Mouse (Mus musculus): ENCODE results near the gene Ypel2. TPM values are rescaled to one million over a fixed set of nuclear protein-coding genes. Genes with fewer than 3 reads are reported as not detected.
A peak's percentile ranks its signal among the peaks of the same experiment; 100 is the strongest.

The Ypel2 gene
- polyA plus RNA-seq, 1 experiment from 2014 or later = 9.6 TPM

DNA sequence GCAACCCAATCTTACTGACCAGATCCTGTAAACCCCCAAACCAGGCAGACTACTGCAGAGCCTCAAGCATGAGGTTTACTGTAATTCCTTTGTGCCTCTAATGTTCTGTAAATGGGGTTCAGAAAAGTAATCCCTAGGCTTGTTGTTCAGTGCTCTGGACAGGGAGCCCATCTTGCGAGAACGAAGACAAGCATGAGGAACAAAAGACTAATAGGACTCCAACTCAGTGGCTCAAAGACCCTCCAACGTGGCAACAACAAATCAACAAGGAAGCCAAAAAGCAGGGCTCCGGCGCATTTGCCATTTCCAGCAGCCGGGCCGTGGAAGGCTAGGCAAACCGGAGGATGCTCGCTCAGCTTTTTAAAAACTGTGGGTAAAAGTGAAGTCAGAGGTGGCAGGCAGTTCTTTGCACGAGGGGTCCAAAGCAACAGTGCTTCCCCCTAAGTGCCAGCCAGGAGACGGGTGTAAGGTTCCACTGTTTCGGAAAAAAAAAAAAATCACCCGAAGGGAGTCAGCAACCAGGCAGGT lies 982 bp downstream of the Ypel2 start:
- WGBS = 1% methylated on average over 13 of the region's 13 CpGs
- Histone ChIP-seq H3K27ac (peak overlapping the region; percentile 91; the same call in 1 of the 2 replicates), H3K9ac (peak overlapping the region; percentile 79), H3K4me1 (peaks cover 50% of the 10 kb centered on the region), H3K9me3 (replicated peaks) (no peaks in the 10 kb centered on the region), H3K4me3 (peak overlapping the region; percentile 77), H3K36me3 (no peaks in the 10 kb centered on the region), H3K4me2 (replicated peaks) (peak overlapping the region; percentile 89), H3K27me3 (no peaks in the 10 kb centered on the region; the same call in 1 of the 2 replicates)
- no peak for ATAC-seq (ENCODE audit: low FRiP score)

DNA sequence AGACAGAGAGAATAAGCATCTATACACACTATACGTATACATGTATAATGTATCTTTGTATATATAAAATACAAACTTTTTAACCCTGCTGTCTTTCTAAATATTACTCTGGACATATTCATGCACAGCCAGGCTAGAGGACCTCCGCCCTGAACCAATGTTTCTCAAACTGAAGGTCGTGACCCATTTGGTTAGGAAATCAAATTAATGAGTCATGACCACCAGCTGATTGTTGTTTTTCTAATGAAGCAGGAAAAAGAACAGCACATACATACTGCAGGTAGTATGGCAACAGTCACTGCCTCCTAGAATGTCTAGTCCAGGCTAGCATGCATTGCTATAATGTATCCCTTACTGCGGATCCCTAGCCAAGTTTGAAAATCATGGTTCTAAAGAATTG lies 2.3 kb downstream of the Ypel2 start:
- no peaks in the 10 kb centered on the region for H3K36me3 ChIP-seq
- H3K27ac ChIP-seq = no peak overlapping the region
- peak overlapping the region; percentile 89 for H3K4me2 ChIP-seq (replicated peaks)
- H3K9me3 ChIP-seq (replicated peaks) = no peaks in the 10 kb centered on the region
- H3K9ac ChIP-seq = no peak overlapping the region
- no peak overlapping the region for H3K4me3 ChIP-seq
- no peak for ATAC-seq (ENCODE audit: low FRiP score)
- 91% methylated on average over 4 of the region's 4 CpGs for WGBS
- peaks cover 54% of the 10 kb centered on the region for H3K4me1 ChIP-seq
- no peaks in the 10 kb centered on the region; the same call in 1 of the 2 replicates for H3K27me3 ChIP-seq

DNA sequence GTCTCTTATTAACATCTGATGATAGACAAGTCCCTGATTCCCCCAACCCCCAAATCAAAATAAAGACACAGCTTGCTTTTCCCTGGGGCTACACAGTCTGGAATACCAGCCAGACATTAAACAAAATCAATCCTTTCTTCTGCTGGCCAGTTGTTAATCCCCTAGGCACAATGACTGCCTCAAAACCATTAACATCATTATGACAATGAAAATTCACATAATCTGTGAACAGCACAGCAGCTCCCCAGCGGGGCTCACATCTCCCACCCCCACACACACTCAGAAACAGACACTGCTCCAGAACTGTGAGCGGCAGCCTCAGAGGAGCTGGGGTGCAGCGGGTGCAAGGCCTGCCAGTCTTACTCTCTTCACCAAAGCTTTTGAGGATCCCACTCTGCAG lies 3.2 kb downstream of the Ypel2 start:
- no peaks in the 10 kb centered on the region for H3K36me3 ChIP-seq
- H3K4me1 ChIP-seq = peaks cover 51% of the 10 kb centered on the region
- WGBS = 38% methylated on average over 3 of the region's 3 CpGs
- H3K4me2 ChIP-seq (replicated peaks) = peak overlapping the region; percentile 20
- peak overlapping the region; percentile 70 for H3K27ac ChIP-seq
- ATAC-seq (ENCODE audit: low FRiP score) = no peak
- no peaks in the 10 kb centered on the region for H3K9me3 ChIP-seq (replicated peaks)
- no peaks in the 10 kb centered on the region; the same call in 1 of the 2 replicates for H3K27me3 ChIP-seq
- no peak overlapping the region for H3K9ac ChIP-seq
- H3K4me3 ChIP-seq = no peak overlapping the region

DNA sequence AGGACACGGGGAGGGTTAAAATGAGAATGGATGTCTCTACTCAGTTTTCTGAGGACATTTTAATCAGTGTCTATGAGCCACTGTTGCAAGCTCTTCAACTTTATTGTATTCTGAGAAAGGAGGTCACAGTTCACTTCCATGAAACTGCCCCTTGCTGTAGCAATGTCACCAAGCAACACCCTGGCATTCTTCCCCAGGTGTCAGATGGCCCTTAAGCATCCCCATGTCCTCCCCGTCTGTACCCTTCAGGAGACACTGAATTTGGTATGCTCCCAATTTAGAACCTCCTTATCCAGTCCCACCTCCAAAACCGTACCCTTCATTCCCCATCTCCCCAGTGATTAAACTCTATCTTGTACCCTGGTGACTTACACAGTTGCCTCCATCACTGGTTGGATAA lies 8.5 kb downstream of the Ypel2 start:
- 72% methylated on average over 3 of the region's 3 CpGs for WGBS
- Histone ChIP-seq H3K4me3 (no peak overlapping the region), H3K27me3 (no peaks in the 10 kb centered on the region), H3K36me3 (no peaks in the 10 kb centered on the region), H3K4me2 (replicated peaks) (no peak overlapping the region), H3K9ac (no peak overlapping the region), H3K9me3 (replicated peaks) (no peaks in the 10 kb centered on the region), H3K4me1 (peaks cover 33% of the 10 kb centered on the region), H3K27ac (no peak overlapping the region)
- no peak for ATAC-seq (ENCODE audit: low FRiP score)

DNA sequence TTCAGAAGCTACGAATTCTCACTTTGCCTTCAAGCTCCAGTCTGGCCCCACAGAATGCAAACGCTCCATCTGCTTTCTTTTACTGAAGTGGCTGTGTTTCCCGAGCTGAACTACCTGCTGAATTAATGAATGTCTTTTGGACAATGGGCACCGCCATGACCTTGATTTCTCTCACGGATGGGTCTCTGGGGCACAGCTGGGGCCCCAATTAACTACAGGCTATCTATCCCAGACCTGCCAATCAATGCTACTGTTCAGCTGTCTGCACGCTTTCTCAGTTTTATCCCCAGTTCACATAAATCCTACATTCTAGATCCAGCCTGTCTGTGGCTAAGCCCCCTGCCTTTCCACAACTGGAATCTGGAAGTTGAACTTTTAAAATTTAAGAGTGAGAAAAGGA lies 10.5 kb downstream of the Ypel2 start:
- Histone ChIP-seq H3K4me3 (no peak overlapping the region), H3K27me3 (no peaks in the 10 kb centered on the region), H3K9ac (no peak overlapping the region), H3K27ac (peak overlapping the region; percentile 30; the same call in 1 of the 2 replicates), H3K4me1 (peaks cover 24% of the 10 kb centered on the region), H3K36me3 (no peaks in the 10 kb centered on the region), H3K4me2 (replicated peaks) (no peak overlapping the region), H3K9me3 (replicated peaks) (no peaks in the 10 kb centered on the region)
- WGBS = 27% methylated on average over 6 of the region's 6 CpGs
- ATAC-seq (ENCODE audit: low FRiP score) = peak; percentile 48; the same call in 1 of the 2 replicates

DNA sequence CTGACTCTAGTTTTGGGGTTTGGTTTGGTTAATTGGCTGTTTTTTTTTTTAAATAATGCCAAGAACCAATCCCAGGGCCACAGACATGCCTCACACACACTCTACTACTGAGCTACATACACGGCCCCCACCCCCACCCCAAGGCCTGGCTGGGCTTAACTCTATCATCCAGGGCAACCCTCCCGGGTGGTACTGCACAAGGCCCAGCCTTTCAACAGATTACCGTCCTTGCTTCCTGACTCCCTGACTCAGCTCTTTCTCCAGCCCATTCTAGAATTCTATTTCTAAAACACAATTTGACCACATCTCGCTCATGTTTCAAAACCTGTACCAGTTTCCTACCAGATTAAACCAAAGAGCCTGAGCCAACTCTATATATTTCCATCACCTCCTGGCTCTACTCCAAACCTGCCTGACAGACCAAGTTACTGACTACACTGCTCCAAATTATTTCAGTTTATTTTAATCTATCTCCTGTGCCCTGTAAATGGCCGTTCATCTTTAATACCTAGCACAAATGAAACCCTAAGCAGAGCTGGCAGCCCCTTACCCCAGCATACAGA lies 12.2 kb downstream of the Ypel2 start:
- no peaks in the 10 kb centered on the region for H3K36me3 ChIP-seq
- H3K9me3 ChIP-seq (replicated peaks) = no peaks in the 10 kb centered on the region
- H3K4me1 ChIP-seq = peaks cover 15% of the 10 kb centered on the region
- H3K27me3 ChIP-seq = no peaks in the 10 kb centered on the region
- no peak overlapping the region for H3K4me2 ChIP-seq (replicated peaks)
- no peak for ATAC-seq (ENCODE audit: low FRiP score)
- H3K27ac ChIP-seq = no peak overlapping the region
- 58% methylated on average over 5 of the region's 5 CpGs for WGBS
- H3K9ac ChIP-seq = no peak overlapping the region
- H3K4me3 ChIP-seq = no peak overlapping the region

DNA sequence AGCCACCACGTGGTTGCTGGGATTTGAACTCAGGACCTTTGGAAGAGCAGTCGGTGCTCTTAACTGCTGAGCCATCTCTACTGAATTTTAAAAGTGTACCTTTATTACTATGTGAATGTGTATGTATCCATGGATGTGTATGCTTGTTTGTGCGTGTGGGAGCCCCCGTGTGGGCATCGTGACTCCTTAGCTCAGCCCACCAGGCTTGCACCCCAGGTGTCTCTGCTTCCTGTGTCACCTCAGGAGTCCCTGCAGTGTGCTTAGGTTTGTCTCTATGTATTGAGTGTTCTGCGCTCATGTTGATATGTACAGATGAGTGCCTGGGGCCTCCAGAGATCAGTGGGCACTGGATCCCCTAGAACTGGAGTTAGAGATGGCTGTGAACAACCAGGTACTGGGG lies 13.0 kb downstream of the Ypel2 start:
- 91% methylated on average over 6 of the region's 6 CpGs for WGBS
- ATAC-seq (ENCODE audit: low FRiP score) = no peak

DNA sequence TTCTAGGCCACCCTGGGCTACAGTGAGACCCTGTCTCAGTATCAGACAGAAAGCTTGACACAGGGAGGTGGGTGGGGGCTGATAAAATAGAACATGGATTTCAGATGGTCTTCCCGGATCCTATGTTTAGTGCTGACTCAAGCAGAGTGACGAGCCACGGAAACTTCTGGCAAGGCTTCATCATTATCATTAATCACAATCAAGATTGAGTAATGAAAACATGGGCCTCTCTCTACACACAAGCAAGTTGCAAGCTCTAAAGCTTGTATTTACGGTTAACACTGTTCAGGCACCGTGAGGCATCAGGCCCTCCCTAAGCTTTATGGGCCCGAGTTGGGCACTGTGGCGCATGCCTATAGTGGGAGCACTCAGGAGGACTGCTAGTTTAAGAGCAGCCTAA lies 13.7 kb downstream of the Ypel2 start:
- ATAC-seq (ENCODE audit: low FRiP score) = no peak
- H3K4me1 ChIP-seq = peaks cover 22% of the 10 kb centered on the region
- H3K4me3 ChIP-seq = no peak overlapping the region
- H3K27me3 ChIP-seq = no peaks in the 10 kb centered on the region
- H3K4me2 ChIP-seq (replicated peaks) = no peak overlapping the region
- no peak overlapping the region for H3K9ac ChIP-seq
- WGBS = 93% methylated on average over 7 of the region's 7 CpGs
- H3K27ac ChIP-seq = no peak overlapping the region
- H3K9me3 ChIP-seq (replicated peaks) = no peaks in the 10 kb centered on the region
- H3K36me3 ChIP-seq = no peaks in the 10 kb centered on the region

More for the DNA sequence above, 13.0 kb downstream of the Ypel2 start:
- Histone ChIP-seq H3K27ac (no peak overlapping the region), H3K4me1 (peaks cover 19% of the 10 kb centered on the region), H3K9ac (no peak overlapping the region), H3K4me2 (replicated peaks) (no peak overlapping the region), H3K9me3 (replicated peaks) (no peaks in the 10 kb centered on the region), H3K4me3 (no peak overlapping the region), H3K27me3 (no peaks in the 10 kb centered on the region), H3K36me3 (no peaks in the 10 kb centered on the region)

DNA sequence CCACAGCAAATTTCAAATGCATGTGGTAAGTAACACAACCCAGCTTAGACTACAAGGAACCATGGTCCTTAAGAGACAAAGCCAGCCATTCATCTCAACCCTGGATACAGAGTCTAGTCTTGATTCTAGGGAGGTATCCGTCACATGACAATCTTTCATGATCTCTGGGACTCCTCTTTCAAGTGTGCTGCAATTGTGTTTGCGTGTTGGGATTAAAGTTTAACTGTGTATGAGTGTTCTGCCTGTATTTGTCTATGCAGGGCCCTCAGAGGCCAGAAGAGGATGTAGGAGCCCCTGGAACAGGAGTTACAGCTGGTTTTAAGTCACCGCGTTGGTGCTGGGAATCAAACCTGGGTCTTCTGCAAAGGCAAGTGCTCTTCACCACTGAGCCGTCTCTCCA lies 16.3 kb downstream of the Ypel2 start:
- Histone ChIP-seq H3K4me3 (no peak overlapping the region), H3K27me3 (no peaks in the 10 kb centered on the region), H3K4me1 (peaks cover 29% of the 10 kb centered on the region), H3K9me3 (replicated peaks) (no peaks in the 10 kb centered on the region), H3K27ac (no peak overlapping the region), H3K9ac (no peak overlapping the region), H3K4me2 (replicated peaks) (no peak overlapping the region), H3K36me3 (no peaks in the 10 kb centered on the region)
- WGBS = 94% methylated on average over 5 of the region's 5 CpGs
- no peak for ATAC-seq (ENCODE audit: low FRiP score)

DNA sequence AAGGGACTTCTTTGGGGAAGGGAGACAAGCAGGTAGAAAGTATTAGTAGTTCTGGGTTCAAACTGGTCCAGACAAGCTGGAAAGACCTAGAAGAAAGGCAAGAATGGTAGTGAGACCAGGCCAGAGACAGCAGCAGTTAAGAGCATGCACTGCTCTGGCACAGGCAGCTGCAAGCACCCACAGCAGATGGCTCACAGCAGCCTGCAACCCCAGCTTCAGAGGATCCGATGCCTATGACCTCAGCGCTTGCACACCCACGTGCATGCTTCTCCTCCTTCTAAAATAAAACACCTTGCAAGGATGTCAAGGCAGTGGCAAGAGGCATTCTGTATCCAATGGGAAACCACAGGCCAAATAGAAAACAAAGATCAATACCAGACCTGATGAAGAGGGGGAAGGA lies 19.1 kb downstream of the Ypel2 start:
- Histone ChIP-seq H3K4me2 (replicated peaks) (no peak overlapping the region), H3K9ac (no peak overlapping the region), H3K9me3 (replicated peaks) (no peaks in the 10 kb centered on the region), H3K4me3 (no peak overlapping the region), H3K27ac (no peak overlapping the region; the same call in 1 of the 2 replicates), H3K4me1 (peaks cover 32% of the 10 kb centered on the region), H3K36me3 (no peaks in the 10 kb centered on the region), H3K27me3 (no peaks in the 10 kb centered on the region)
- ATAC-seq (ENCODE audit: low FRiP score) = no peak
- WGBS = 77% methylated on average over 3 of the region's 3 CpGs

DNA sequence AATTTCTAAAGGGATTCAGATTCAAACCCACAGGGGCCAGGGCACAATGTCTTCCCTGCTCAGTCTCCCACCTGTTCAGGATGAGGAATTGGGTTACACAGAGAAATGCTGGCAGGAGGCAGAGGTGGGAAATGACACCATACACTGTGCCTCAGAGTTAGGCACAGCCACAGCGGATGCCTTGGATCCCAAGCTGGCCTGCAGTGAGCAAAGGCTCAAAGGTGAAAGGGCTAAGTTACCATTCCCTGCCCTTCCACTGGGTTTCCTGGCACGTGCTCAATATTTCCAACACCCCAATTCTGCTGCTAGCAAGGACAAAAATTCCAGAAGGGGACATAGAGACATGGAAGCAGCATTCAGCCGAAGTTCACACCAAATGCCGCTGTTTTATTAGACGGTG lies 20.3 kb downstream of the Ypel2 start:
- Histone ChIP-seq H3K9ac (no peak overlapping the region), H3K4me1 (peaks cover 44% of the 10 kb centered on the region)

DNA sequence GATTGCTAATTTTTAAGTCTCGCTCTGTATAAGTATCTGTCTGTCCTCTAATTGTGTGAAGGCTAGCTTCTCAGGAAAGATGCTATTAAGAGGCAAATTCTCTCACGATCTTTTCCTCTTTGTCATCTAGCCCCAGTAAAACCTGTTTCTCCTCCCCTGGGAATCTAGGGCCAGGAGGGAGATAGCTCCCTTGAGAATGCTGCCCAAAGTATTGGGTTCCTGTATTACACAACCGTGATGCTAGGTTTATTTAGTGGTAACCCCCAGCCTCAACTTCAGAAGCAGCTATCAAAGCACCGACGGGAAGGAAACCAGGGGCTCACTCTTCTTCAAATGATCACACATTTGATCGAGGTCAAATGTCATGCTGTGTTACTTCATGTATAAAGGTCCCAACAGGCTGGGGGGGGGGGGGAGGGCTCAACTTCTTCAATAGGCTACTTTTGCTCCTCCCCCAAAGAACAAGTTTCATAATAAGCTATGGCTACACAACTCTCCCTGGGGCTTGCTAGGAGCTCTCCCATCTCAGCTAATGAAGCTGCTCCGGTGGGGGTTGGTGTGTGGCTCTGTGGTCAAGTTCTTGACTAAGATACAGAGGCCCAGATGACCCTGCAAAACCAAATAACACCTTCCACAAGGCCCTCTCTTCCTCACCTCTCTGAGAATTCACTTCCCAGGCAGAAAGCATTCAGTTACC lies 22.3 kb downstream of the Ypel2 start:
- no peak overlapping the region for H3K27ac ChIP-seq
- H3K4me3 ChIP-seq = no peak overlapping the region
- H3K4me2 ChIP-seq (replicated peaks) = no peak overlapping the region
- H3K9me3 ChIP-seq (replicated peaks) = no peaks in the 10 kb centered on the region
- no peak for ATAC-seq (ENCODE audit: low FRiP score)
- peaks cover 46% of the 10 kb centered on the region for H3K4me1 ChIP-seq
- no peaks in the 10 kb centered on the region for H3K27me3 ChIP-seq
- no peaks in the 10 kb centered on the region for H3K36me3 ChIP-seq
- 67% methylated on average over 7 of the region's 7 CpGs for WGBS
- no peak overlapping the region for H3K9ac ChIP-seq

More for the DNA sequence above, 20.3 kb downstream of the Ypel2 start:
- Histone ChIP-seq H3K9me3 (replicated peaks) (no peaks in the 10 kb centered on the region), H3K27ac (no peak overlapping the region), H3K4me2 (replicated peaks) (no peak overlapping the region), H3K36me3 (no peaks in the 10 kb centered on the region), H3K4me3 (no peak overlapping the region), H3K27me3 (no peaks in the 10 kb centered on the region)
- 63% methylated on average over 5 of the region's 5 CpGs for WGBS
- no peak for ATAC-seq (ENCODE audit: low FRiP score)
